30 mouse cellular contexts compared by ENCODE assay signal in genomic region chr10:43767961-43768726, GRCm38 (mm10).
DNase-seq lines count a peak whose midpoint lies in the region; ATAC-seq and TF ChIP-seq lines count a peak whose summit lies in the region.
"Had no signal": no experiment of that assay in that cellular context is flagged by ENCODE, and none has a peak within 500 bp of the region (broad histone marks: within the 10 kb centered on the region; RNA-seq: fewer than 3 reads in every experiment).

No protein-coding gene starts in this region.

- no peak for TF ChIP-seq POLR2A in brain, embryonic 14.5 days (IDR thresholded peaks at IDR 0.05; ENCODE audit: borderline replicate concordance, extremely low read depth, insufficient read depth, insufficient read length, poor library complexity, severe bottlenecking)

- no peaks in the 10 kb centered on the region for H3K36me3 ChIP-seq in liver, embryonic 11.5 days (ENCODE audit: control insufficient read depth, insufficient read depth, low read length)
- H3K36me3 ChIP-seq: embryonic facial prominence, embryonic 15.5 days; forebrain, embryonic 15.5 days; G1E; heart, embryonic 13.5 days had no signal

- H3K9ac ChIP-seq in liver, embryonic 11.5 days (ENCODE audit: low read depth, low read length): no peak overlapping the region
- H3K9ac ChIP-seq: embryonic facial prominence, embryonic 15.5 days; forebrain, embryonic 15.5 days; heart, embryonic 13.5 days; hindbrain, embryonic 14.5 days had no signal

- H3K4me3 ChIP-seq in liver, embryonic 11.5 days (ENCODE audit: low read depth, low read length): no peak overlapping the region
- H3K4me3 ChIP-seq: embryonic facial prominence, embryonic 15.5 days; forebrain, embryonic 15.5 days; gastrocnemius, adult 2 months; heart, embryonic 13.5 days had no signal

- no peak for TF ChIP-seq CTCF in brain, embryonic 14.5 days (IDR thresholded peaks at IDR 0.05; ENCODE audit: borderline replicate concordance, extremely low read depth, insufficient read depth, insufficient read length)

- no peak overlapping the region for H3K4me2 ChIP-seq in liver, embryonic 11.5 days
- H3K4me2 ChIP-seq: embryonic facial prominence, embryonic 15.5 days; forebrain, embryonic 15.5 days; heart, embryonic 13.5 days; hindbrain, embryonic 14.5 days had no signal

- 87% methylated on average over 16 of the region's 16 CpGs for WGBS in liver, embryonic 11.5 days

- peak; percentile 88 for ATAC-seq in frontal cortex, adult (ENCODE audit: low TSS enrichment)
- ATAC-seq in liver, embryonic 11.5 days (replicated peaks; ENCODE audit: low FRiP score): no peak
- ATAC-seq: forebrain, embryonic 15.5 days; hindbrain, postnatal 0 days; inflammation-experienced regulatory T-cells, adult 6 months; Patski had no signal

- H3K27ac ChIP-seq in liver, embryonic 11.5 days (ENCODE audit: low read depth, low read length): no peak overlapping the region
- H3K27ac ChIP-seq: embryonic facial prominence, embryonic 15.5 days; forebrain, embryonic 15.5 days; gastrocnemius, adult 2 months; heart, embryonic 13.5 days; hindbrain, embryonic 14.5 days; hindbrain, postnatal 0 days had no signal

- H3K9me3 ChIP-seq in liver, embryonic 11.5 days (ENCODE audit: control insufficient read depth, low read length): no peaks in the 10 kb centered on the region
- H3K9me3 ChIP-seq: embryonic facial prominence, embryonic 15.5 days; forebrain, embryonic 15.5 days; heart, embryonic 13.5 days had no signal

- DNase-seq in frontal cortex, postnatal 25 days (ENCODE audit: low spot score in 2 of 2): no peak
- peak; percentile 16 for DNase-seq in liver, embryonic 11.5 days (ENCODE audit: low spot score)
- no peak for DNase-seq in liver
- DNase-seq in right cerebral cortex, postnatal 14 days: peak; percentile 15
- DNase-seq in right cerebral cortex, postnatal 36 days (ENCODE audit: low spot score in 2 of 2): no peak
- peak; percentile 5 for DNase-seq in brain, embryonic 14.5 days (ENCODE audit: low read depth)
- DNase-seq in layer of hippocampus, postnatal 36 days: no peak
- DNase-seq: adrenal gland, postnatal 10 days; adrenal gland, postnatal 36 days; B cell, adult 2 months; cerebellum, adult 11-12 months; cerebellum, adult 8-10 months; cerebellum, postnatal 10 days; cerebellum, postnatal 36 days; embryo, embryonic 11 days; gastrocnemius, adult 2 months; gastrocnemius, postnatal 14 days; heart, adult 18-20 months; heart, postnatal 14 days; heart, postnatal 4 days had no signal

- H3K4me1 ChIP-seq in liver, embryonic 11.5 days (replicated peaks; ENCODE audit: control insufficient read depth, insufficient read depth, low read length): peaks cover 12% of the 10 kb centered on the region
- H3K4me1 ChIP-seq: forebrain, embryonic 15.5 days had no signal

- H3K27me3 ChIP-seq in liver, embryonic 11.5 days (replicated peaks; ENCODE audit: control insufficient read depth, insufficient read depth, low read length): no peaks in the 10 kb centered on the region
- H3K27me3 ChIP-seq: CH12.LX; embryonic facial prominence, embryonic 15.5 days; forebrain, embryonic 15.5 days; heart, embryonic 13.5 days; Patski had no signal

Comparison
In these comparisons a context has a peak if more than half of its experiments do, and no peak if none do; other contexts are left out.
1. DNase-seq: peak in liver, embryonic 11.5 days (single experiment), right cerebral cortex, postnatal 14 days (single experiment) and brain, embryonic 14.5 days (single experiment); none in frontal cortex, postnatal 25 days (0 of 2), liver (single experiment), right cerebral cortex, postnatal 36 days (0 of 2) and layer of hippocampus, postnatal 36 days (0 of 2).